Mouse (Mus musculus) hindbrain, embryonic 12.5 days (tissue): ENCODE results near the gene Gm8947. TPM values are rescaled to one million over a fixed set of nuclear protein-coding genes. Genes with fewer than 3 reads are reported as not detected.

Experiments used
- ATAC-seq: fragments of 200-750 bp; cut with Nextera tagmentation; 2 replicates; pipeline ENCODE4 v1.8.0; 2017; ENCODE audit warnings: moderate TSS enrichment; ENCODE audit not compliant: low FRiP score
- H3K27ac ChIP-seq: fragments of 300-500 bp; sonication (generic); 2 replicates; pipeline ENCODE4 v1.5.1; 2016; ENCODE audit warnings: mild to moderate bottlenecking
- H3K27me3 ChIP-seq: fragments of 300-500 bp; sonication (generic); 2 replicates; pipeline ENCODE4 v1.6.1; 2016; ENCODE audit warnings: mild to moderate bottlenecking
- H3K36me3 ChIP-seq: fragments of 300-500 bp; sonication (generic); 2 replicates; pipeline ENCODE4 v1.6.1; 2016; ENCODE audit warnings: mild to moderate bottlenecking
- H3K4me1 ChIP-seq: fragments of 300-500 bp; sonication (generic); 2 replicates; pipeline ENCODE4 v1.6.1; 2016
- H3K4me2 ChIP-seq: fragments of 300-500 bp; sonication (generic); replicated peaks from 2 replicates; pipeline ENCODE4 v1.6.1; 2016; ENCODE audit warnings: mild to moderate bottlenecking
- H3K4me3 ChIP-seq: fragments of 300-500 bp; sonication (generic); 2 replicates; pipeline ENCODE4 v1.5.1; 2016; ENCODE audit warnings: mild to moderate bottlenecking
- H3K9ac ChIP-seq: fragments of 300-500 bp; sonication (generic); 2 replicates; pipeline ENCODE4 v1.6.1; 2016; ENCODE audit warnings: mild to moderate bottlenecking, moderate library complexity
- H3K9me3 ChIP-seq: fragments of 300-500 bp; sonication (generic); replicated peaks from 2 replicates; pipeline ENCODE4 v1.6.1; 2016; ENCODE audit warnings: mild to moderate bottlenecking
- WGBS: fragments of 180-500 bp; shearing (Covaris S2); methylation state at CpG from one replicate; pipeline ENCODE4 v1.1.7; 2016; 5-methylcytosine and 5-hydroxymethylcytosine counted together
- polyA plus RNA-seq: library from polyadenylated mRNA; unstranded; fragments of >200 nt; fragmentation: Nextera tagmentation; extraction: Ambion mirVana; gene quantifications from 2 replicates; pipeline ENCODE4 v1.2.1, GENCODE M21; 2016

Gene Gm8947
- polyA plus RNA-seq, 1 experiment from 2014 or later = not detected

DNA sequence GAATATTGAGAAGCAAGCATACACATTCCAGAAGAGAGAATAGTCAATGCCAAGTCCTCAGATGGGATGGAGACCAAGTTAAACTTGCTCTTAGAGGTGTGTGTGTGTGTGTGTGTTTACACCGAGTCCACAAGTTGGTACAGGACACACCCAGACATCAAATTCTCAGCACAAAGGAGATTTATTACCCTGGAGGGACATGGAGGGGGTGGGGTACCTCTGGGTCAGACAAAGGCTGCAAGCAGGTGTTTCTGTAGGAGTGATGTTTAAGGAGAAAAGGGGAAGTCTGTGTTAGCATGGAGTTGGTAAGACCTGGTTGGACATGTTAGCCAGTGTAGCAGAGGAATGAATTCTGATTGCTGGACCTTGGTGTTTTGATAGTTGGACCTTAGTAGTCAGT lies 23.8 kb downstream of the Gm8947 start:
- Histone ChIP-seq H3K36me3 (no peaks in the 10 kb centered on the region), H3K4me2 (no peak overlapping the region), H3K4me1 (no peaks in the 10 kb centered on the region), H3K9ac (no peak overlapping the region), H3K27me3 (no peaks in the 10 kb centered on the region), H3K9me3 (no peaks in the 10 kb centered on the region), H3K27ac (no peak overlapping the region), H3K4me3 (no peak overlapping the region)
- WGBS = 81% methylated on average over 1 of the region's 1 CpGs
- ATAC-seq = no peak

- Histone ChIP-seq H3K4me1 (no peaks in the 10 kb centered on the region), H3K4me2 (no peak overlapping the region), H3K9me3 (no peaks in the 10 kb centered on the region), H3K4me3 (no peak overlapping the region), H3K27me3 (no peaks in the 10 kb centered on the region), H3K9ac (no peak overlapping the region), H3K27ac (no peak overlapping the region), H3K36me3 (no peaks in the 10 kb centered on the region)
- WGBS = 69% methylated on average over 3 of the region's 3 CpGs
- ATAC-seq = no peak
Observed at GRCm38 (mm10) chr1:151216417-151216816, 24.2 kb downstream of the Gm8947 start.

- Histone ChIP-seq H3K27ac (no peak overlapping the region), H3K9ac (no peak overlapping the region), H3K27me3 (no peaks in the 10 kb centered on the region), H3K4me1 (no peaks in the 10 kb centered on the region), H3K4me2 (no peak overlapping the region), H3K4me3 (no peak overlapping the region), H3K36me3 (no peaks in the 10 kb centered on the region), H3K9me3 (no peaks in the 10 kb centered on the region)
- no peak for ATAC-seq
- WGBS = 89% methylated on average over 5 of the region's 5 CpGs
Observed at GRCm38 (mm10) chr1:151219045-151219444, 26.9 kb downstream of the Gm8947 start.

GRCm38 (mm10) chr1:151220098-151220497 lies 27.9 kb downstream of the Gm8947 start:
- no peak for ATAC-seq
- 70% methylated on average over 7 of the region's 7 CpGs for WGBS
- Histone ChIP-seq H3K36me3 (no peaks in the 10 kb centered on the region), H3K4me2 (no peak overlapping the region), H3K4me3 (no peak overlapping the region), H3K27ac (no peak overlapping the region), H3K4me1 (no peaks in the 10 kb centered on the region), H3K9ac (no peak overlapping the region), H3K27me3 (no peaks in the 10 kb centered on the region), H3K9me3 (no peaks in the 10 kb centered on the region)

- Histone ChIP-seq H3K4me2 (no peak overlapping the region), H3K9me3 (no peaks in the 10 kb centered on the region), H3K27ac (no peak overlapping the region), H3K9ac (no peak overlapping the region), H3K4me3 (no peak overlapping the region), H3K4me1 (no peaks in the 10 kb centered on the region), H3K27me3 (no peaks in the 10 kb centered on the region), H3K36me3 (no peaks in the 10 kb centered on the region)
- no peak for ATAC-seq
- 96% methylated on average over 10 of the region's 10 CpGs for WGBS
Observed at GRCm38 (mm10) chr1:151222561-151223267, 30.5 kb downstream of the Gm8947 start.

DNA sequence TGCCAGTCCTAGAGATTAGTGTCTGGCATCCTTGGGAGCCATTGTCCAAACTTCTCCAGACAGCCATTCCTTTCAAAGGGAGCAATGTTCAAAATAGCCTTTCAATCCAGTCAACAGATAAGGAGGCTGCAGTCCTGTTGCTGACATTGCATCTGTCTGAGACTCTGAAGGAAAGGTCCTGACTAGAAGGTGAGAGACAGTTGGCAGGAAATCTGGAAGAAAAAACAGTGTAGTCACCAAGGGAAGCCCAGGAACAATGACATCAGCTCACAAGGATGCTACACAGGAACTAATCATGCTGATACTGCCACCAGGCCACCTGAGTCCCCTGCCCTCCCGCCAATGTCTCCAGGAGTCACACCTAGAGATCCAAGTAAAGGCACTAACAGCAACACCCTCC lies 31.2 kb downstream of the Gm8947 start:
- Histone ChIP-seq H3K27me3 (no peaks in the 10 kb centered on the region), H3K36me3 (no peaks in the 10 kb centered on the region), H3K9me3 (no peaks in the 10 kb centered on the region), H3K9ac (no peak overlapping the region), H3K4me3 (no peak overlapping the region), H3K4me1 (no peaks in the 10 kb centered on the region), H3K27ac (no peak overlapping the region), H3K4me2 (no peak overlapping the region)
- no peak for ATAC-seq
- 82% methylated on average over 1 of the region's 1 CpGs for WGBS

- Histone ChIP-seq H3K4me2 (no peak overlapping the region), H3K4me1 (no peaks in the 10 kb centered on the region), H3K36me3 (no peaks in the 10 kb centered on the region), H3K4me3 (no peak overlapping the region), H3K27ac (no peak overlapping the region), H3K9me3 (no peaks in the 10 kb centered on the region), H3K9ac (no peak overlapping the region), H3K27me3 (no peaks in the 10 kb centered on the region)
- no peak for ATAC-seq
- WGBS = 95% methylated on average over 1 of the region's 1 CpGs
Observed at GRCm38 (mm10) chr1:151224536-151224935, 32.4 kb downstream of the Gm8947 start.

- no peaks in the 10 kb centered on the region for H3K27me3 ChIP-seq
- no peaks in the 10 kb centered on the region for H3K4me1 ChIP-seq
- no peak for ATAC-seq
- H3K36me3 ChIP-seq = no peaks in the 10 kb centered on the region
- 74% methylated on average over 8 of the region's 8 CpGs for WGBS
- no peak overlapping the region for H3K4me3 ChIP-seq
- no peak overlapping the region for H3K27ac ChIP-seq
- no peak overlapping the region for H3K4me2 ChIP-seq
- no peak overlapping the region for H3K9ac ChIP-seq
- no peaks in the 10 kb centered on the region for H3K9me3 ChIP-seq
Observed at GRCm38 (mm10) chr1:151227506-151227905, 35.3 kb downstream of the Gm8947 start.

GRCm38 (mm10) chr1:151228320-151228989 lies 36.3 kb downstream of the Gm8947 start:
- Histone ChIP-seq H3K27me3 (no peaks in the 10 kb centered on the region), H3K9me3 (no peaks in the 10 kb centered on the region), H3K4me3 (no peak overlapping the region), H3K36me3 (no peaks in the 10 kb centered on the region), H3K4me2 (no peak overlapping the region), H3K4me1 (no peaks in the 10 kb centered on the region), H3K9ac (no peak overlapping the region), H3K27ac (no peak overlapping the region)
- 77% methylated on average over 1 of the region's 1 CpGs for WGBS
- no peak for ATAC-seq

DNA sequence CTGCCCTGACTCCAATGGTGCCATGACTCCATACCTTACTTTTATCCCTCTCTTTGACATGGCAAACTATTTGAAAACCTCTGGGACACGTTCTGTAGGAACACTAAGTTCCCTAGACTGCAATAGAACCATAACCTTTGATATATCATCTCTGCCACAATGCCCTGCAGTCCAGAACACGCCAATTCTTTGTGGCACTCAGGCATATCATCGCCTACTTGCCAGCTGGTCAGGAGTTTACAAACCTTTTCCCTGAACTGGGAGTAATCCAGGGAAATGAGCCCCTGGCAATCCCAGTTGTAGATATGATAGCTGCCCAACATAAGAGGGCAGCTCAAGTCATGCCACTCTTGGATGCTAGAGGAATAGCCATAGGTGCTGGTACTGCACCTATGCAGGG lies 40.2 kb downstream of the Gm8947 start:
- Histone ChIP-seq H3K4me3 (no peak overlapping the region), H3K36me3 (no peaks in the 10 kb centered on the region), H3K9me3 (no peaks in the 10 kb centered on the region), H3K9ac (no peak overlapping the region), H3K4me2 (no peak overlapping the region), H3K27ac (no peak overlapping the region), H3K4me1 (peaks cover 10% of the 10 kb centered on the region; the same call in 1 of the 2 replicates), H3K27me3 (no peaks in the 10 kb centered on the region)
- 78% methylated on average over 3 of the region's 3 CpGs for WGBS
- no peak for ATAC-seq

GRCm38 (mm10) chr1:151233756-151234155 lies 41.6 kb downstream of the Gm8947 start:
- no peak for ATAC-seq
- H3K36me3 ChIP-seq = no peaks in the 10 kb centered on the region
- H3K4me1 ChIP-seq = peaks cover 10% of the 10 kb centered on the region; the same call in 1 of the 2 replicates
- no peak overlapping the region for H3K4me2 ChIP-seq
- H3K9ac ChIP-seq = no peak overlapping the region
- no peak overlapping the region for H3K27ac ChIP-seq
- WGBS = 96% methylated on average over 3 of the region's 3 CpGs
- H3K9me3 ChIP-seq = no peaks in the 10 kb centered on the region
- no peaks in the 10 kb centered on the region for H3K27me3 ChIP-seq
- H3K4me3 ChIP-seq = no peak overlapping the region

GRCm38 (mm10) chr1:151235574-151235973 lies 43.4 kb downstream of the Gm8947 start:
- Histone ChIP-seq H3K4me1 (peaks cover 10% of the 10 kb centered on the region; the same call in 1 of the 2 replicates), H3K4me3 (no peak overlapping the region), H3K27ac (no peak overlapping the region), H3K27me3 (no peaks in the 10 kb centered on the region), H3K4me2 (no peak overlapping the region), H3K9me3 (no peaks in the 10 kb centered on the region), H3K9ac (no peak overlapping the region), H3K36me3 (no peaks in the 10 kb centered on the region)
- ATAC-seq = no peak
- WGBS = 20% methylated on average over 2 of the region's 2 CpGs
